Mouse (Mus musculus): ENCODE measurements around the gene 9430038I01Rik. TPM values are rescaled to one million over a fixed set of nuclear protein-coding genes. Genes with fewer than 3 reads are reported as not detected.

Gene 9430038I01Rik
- 19.8 and 20.6 TPM in 2 replicates for polyA plus RNA-seq (2015; fragmentation: Nextera tagmentation; extraction: Ambion mirVana)

DNA sequence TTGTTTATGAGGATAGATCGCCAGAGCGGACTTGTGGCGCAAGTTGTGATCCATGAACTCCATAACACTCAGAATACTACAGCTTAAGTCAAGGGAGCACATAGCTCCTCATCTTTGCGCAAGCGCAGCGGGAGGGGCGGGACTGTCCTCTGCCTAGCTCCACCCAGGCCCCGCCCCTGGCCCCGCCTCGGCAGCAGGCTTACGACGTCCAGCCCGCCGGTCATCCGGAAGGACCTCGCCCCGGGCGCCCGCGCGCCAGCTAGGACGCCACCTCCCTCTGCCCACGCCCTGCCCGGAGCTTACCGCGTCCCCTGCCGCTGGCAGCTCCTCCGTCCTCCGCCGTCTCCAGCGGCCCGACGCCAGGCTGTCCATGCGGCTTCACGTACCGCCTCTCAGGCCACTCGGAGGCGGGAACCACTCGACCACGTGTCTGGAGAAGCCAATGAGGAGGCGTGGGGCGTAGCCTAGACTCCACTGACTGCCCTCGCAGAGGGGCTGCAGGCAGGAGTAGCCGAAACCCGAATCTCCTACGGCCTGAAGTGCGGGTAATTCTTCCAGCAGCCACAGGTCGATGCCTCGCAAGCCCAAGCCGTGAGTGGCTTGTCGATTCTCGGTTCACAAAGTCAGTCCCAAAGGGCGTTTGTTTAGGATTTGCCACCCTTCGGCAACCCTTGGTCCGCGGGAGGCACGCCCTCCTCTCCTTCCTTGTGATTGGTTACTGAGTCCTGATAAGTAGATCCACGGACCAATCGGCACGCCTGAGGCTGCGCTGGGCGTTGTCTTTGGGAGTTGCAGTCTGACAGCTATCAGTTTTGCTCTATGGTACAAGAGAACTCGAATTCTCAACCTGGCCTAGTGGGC is at the start of gene 9430038I01Rik:
Gene 9430038I01Rik, minus strand, starts transcription at position 426 of the 861 bp plus-strand sequence.

DNA sequence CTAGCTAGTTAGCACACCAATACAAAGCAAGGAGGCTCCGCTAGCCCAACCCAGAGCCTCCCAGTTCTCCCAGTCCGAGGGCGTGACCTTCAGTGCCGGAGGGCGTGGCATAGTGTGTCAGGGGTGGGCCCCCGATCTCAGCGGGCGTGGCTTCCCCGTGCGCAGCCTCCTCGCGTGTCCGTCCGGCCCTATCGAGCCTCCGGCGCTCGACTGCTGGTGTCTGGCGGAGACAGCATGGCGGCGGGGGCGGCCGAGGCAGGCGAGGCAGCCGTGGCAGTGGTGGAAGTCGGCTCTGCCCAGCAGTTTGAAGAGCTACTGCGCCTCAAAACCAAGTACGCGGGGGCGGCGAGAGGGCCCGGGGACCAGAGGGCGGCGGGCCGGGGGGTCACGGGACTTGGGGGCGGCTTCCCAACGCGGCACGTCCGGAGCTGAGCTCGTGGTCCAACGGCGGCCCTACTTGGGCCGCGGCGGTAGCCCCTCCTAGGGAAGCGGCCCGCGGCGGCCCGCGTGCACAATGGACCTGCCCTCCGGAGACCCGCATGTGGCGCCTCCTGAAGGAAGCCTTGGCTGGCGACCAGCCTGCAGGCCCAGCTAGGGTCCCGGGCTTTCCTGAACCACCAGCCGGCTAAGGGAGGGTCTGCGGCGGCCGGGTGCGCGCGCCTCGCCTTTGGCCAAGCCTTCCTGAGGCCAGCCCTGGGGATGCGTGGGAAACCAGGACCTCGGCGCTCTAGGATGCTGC is 27.0 kb upstream of the 9430038I01Rik start, which contains the start of gene Glrx3:
Gene Glrx3, plus strand, starts transcription at position 175 of the 739 bp plus-strand sequence.

Other genes starting within 250 kb of the 9430038I01Rik start
- gene Ebf3, start 96.3 kb downstream of the 9430038I01Rik start, polyA plus RNA-seq (2015; fragmentation: Nextera tagmentation; extraction: Ambion mirVana): 18.4 and 19.5 TPM in 2 replicates
- gene Glrx3, start 26.9 kb upstream of the 9430038I01Rik start, polyA plus RNA-seq (2015; fragmentation: Nextera tagmentation; extraction: Ambion mirVana): 228 and 244 TPM in 2 replicates

Measured in neural tube, postnatal 0 days (tissue).